Mouse (Mus musculus) inflammation-experienced regulatory T-cells, adult 6 months (primary cell): Measurements from ENCODE around the gene Cd302. TPM values are rescaled to one million over a fixed set of nuclear protein-coding genes. Genes with fewer than 3 reads are reported as not detected.

Source experiments
- ATAC-seq: one replicate; pipeline ENCODE4 v1.8.0; 2017
- polyA plus RNA-seq, 3 experiments: library from polyadenylated mRNA; unstranded; fragments of 100-300 nt; shearing (Covaris generic); gene quantifications; one replicate each; pipeline ENCODE4 v1.2.1; 2017

The Cd302 gene
- polyA plus RNA-seq, 3 experiments from 2014 or later = 3.7 to 5.9 (median 4.0) TPM

GRCm38 (mm10) chr2:60252782-60253181 lies 31.5 kb downstream of the Cd302 start:
- ATAC-seq = no peak

DNA sequence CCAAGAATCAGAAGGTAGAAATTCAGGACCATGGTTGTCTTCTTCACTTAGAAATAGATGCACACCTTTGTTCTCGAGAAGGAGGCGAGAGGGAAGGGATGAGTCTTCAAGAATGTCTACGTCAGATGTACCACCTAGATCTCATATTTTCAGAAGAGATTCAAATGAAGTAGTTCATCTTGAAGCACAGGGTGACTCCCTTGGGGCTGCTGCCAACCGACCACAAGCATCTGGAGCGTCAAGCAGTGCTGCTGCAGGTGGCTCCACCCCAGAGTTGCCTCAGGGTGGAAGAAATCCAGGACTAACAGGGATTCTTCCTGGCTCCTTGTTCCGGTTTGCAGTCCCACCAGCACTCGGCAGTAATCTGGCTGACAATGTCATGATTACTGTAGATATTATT lies 49.8 kb downstream of the Cd302 start:
- ATAC-seq = no peak

DNA sequence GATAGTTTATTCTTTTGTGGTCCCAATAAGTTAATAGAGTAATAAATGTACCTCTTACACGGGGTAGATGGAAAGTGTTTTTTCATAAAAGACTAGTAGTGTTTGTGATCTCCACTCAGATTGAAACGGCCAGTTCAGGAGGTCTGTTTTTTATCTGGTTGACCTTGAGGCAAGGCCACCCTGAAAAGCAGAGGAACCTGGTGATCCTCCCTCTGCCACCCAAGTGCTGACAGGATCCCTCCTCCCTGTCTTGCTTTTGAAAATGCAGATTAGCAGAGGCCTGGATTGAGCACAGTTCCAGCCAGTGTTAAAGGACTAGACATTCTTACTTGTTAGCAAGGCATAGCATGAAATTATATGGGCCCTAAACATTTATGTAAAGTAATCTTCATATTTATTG lies 51.1 kb downstream of the Cd302 start:
- ATAC-seq = no peak

GRCm38 (mm10) chr2:60230361-60230760 lies 53.9 kb downstream of the Cd302 start:
- ATAC-seq = no peak

DNA sequence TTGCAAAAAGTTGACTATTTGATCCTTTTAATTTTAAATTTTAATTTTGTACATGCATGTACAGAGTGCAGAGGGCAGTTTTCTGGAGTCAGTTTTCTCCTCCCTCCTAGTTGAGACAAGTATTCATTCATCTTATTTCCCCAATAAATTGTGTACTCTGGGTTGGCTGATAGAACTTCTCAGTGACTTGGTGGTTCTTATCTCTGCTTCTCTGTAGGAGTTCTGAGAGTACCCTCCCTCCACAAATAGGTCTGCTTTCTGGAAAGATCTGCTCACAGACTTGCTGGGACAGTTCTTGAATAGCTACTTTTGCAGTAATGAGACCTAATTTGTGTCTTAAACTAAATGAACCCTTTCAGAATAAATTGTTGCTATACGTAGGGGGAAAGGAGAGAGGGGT lies 55.8 kb downstream of the Cd302 start:
- ATAC-seq = no peak

- ATAC-seq = peak; percentile 16
These were observed 60.8 kb downstream of the Cd302 start for GRCm38 (mm10) chr2:60223489-60223888.

DNA sequence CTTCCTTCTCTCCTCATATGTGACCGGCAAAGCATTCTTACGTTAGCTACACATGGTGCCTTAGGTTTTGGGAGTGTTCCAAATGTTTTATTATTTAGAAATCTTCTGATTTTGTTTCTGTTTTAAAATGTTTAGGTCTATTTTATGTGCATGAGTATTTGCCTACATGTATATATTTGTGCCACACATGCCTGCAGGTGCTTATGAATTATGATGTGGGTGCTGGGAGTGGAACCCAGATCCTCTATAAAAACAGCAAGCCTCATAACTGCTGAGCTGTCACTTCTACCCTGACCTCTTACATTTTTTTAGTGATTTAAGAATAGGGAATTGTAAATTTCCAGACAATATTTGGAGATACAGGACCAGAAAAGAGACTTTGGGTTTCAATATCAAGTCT lies 62.3 kb downstream of the Cd302 start:
- ATAC-seq = no peak

DNA sequence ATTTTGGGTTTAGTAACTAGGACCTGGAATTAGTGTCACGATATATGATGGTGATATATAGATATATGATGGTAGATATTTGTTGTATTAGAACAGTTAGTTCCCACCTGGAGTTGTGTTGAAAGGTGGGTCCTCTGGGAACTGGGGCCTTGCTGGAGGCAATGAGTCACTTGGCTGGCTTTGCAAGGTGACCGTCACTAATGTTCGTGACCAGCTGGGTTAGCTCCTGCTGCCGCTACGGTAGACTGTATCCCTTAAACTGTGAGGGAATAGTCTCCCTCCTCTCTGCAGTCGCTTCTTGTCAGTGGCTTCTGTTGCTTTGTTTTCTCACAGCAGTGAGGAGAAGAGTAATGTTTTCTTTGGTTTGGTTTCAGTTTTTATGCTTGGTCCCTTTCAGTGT lies 63.1 kb downstream of the Cd302 start:
- no peak for ATAC-seq

- ATAC-seq = no peak
These were observed 66.7 kb downstream of the Cd302 start for GRCm38 (mm10) chr2:60217620-60218019.

- ATAC-seq = no peak
These were observed 67.6 kb downstream of the Cd302 start for GRCm38 (mm10) chr2:60216547-60217153.

- ATAC-seq = no peak
These were observed 69.6 kb downstream of the Cd302 start for GRCm38 (mm10) chr2:60214683-60215082.

DNA sequence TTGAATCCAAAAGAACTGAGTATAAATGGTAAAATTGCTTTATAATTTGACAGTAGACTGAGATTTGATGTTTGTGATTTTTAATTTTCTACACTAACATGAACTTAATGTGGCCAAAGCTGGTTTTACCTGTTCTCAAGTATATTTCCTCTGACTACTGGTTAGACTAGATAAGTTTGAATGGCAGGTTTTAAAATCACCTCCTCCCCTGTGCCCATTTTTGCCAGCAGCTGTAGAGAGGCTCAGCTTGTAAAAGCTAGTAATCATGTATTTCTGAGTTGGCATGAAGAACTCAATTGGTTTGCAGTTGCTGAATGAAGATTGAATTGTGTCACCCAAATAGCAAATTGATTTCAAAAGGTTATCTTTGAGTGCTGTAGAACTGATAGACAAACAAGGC lies 71.8 kb downstream of the Cd302 start:
- no peak for ATAC-seq

DNA sequence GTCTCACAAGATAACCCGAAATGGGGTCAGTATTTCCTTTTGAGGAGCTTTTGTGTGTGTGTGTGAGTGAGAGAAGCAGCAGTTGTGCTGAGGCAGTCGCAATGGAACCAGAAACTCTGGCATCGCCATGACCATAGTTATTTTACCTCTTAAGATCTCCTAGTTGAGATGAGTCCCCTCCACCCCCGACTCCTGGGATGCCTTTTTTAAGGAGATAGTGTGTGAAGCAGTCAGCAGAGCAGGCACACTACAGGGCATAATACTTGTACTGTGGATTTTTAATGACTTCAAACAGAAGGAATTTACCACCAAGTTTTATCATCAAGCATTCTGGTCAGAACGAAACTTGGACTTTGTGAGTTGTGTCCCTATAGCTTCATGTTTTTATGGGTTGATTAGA lies 73.5 kb downstream of the Cd302 start:
- no peak for ATAC-seq

DNA sequence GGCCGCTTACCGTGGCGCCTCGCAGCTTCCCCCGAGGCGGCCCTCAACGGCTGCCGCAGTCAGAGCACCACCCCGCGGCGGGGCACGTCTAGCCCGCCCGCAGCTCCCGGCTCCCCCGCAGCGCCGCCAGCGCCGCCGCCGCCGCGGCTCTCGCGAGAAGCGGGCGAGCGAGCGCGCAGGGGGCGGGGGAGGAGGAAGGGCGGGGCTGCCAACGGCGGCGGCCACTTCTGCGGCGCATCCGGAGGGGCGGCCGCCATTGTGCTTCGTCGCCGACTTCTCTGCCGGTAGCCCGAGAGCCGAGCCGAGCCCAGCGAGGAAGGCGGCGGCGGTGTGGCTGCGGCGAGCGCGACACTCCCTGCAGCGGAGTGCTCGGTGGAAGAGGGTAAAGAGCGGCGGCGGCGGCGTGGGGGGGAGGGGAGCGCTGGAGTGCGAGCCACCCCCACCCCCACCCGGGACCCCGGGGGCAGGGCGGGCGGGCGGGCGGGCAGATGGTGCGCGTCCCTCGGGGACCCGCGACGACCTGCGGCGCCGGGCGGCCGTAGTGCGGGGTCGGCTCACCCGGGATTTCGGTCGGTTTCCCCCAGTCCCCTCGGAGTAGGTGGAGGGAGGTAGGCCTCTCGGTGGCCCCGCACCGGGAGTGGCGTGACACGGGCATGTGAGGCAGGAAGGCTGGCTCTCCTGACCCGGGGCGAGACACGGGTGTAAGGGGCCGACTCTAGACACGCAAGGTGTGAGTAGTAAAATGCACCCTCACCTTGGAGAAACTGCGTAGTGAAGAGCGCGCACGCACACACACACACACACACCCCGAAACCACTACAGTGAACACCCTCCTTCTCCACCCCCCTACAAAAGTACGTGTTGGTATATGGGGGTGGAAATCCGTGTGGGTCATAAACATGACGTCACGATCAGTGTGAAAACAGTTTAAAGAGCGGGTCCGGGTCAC lies 74.3 kb downstream of the Cd302 start, which contains the start of the genes Baz2b and March7:
Gene Baz2b (minus strand): TSS at position 137 of the 949 bp plus-strand sequence.
Gene March7 (plus strand): TSS at position 185 of the 949 bp plus-strand sequence.
- peak; percentile 85 for ATAC-seq

GRCm38 (mm10) chr2:60209122-60209611 lies 75.1 kb downstream of the Cd302 start:
- ATAC-seq = peak; percentile 26

GRCm38 (mm10) chr2:60205795-60206194 lies 78.5 kb downstream of the Cd302 start:
- ATAC-seq = no peak

DNA sequence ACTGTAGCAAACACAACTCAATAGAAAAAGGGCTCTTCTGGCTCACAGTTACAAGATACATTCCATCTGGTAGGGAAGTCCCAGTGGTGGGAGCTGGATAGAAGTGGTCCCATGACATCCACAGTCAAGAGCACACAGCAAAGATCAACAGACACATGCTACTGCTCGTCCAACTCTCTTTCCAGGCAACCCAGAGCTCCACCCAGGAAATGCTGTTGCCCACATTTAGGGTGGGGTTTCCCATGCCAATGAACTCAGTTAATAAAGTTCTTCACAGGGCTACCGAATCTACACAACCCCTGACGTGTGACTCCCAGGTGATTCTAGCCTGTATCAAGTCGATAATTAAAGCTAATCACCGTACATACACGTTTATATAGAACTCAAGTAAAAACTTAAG lies 80.1 kb downstream of the Cd302 start:
- ATAC-seq = no peak

DNA sequence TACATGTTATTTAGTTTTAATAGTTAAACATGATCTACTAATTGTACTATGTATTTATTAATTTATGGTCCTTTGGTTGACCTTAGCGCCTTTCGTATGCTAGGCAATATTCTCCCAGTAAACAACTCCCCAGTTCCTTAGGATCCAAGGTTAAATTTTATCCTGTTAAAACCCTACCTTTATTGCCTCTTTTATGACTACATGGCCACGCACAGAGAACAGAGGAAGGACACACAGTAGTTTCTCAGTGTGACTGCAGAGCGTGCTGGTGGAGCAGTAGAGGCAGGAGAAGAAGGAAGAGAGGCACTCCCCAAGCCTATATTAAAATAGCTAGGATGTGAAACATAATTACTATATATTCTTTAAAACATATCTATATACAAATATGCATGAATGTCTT lies 80.6 kb downstream of the Cd302 start:
- ATAC-seq = no peak

DNA sequence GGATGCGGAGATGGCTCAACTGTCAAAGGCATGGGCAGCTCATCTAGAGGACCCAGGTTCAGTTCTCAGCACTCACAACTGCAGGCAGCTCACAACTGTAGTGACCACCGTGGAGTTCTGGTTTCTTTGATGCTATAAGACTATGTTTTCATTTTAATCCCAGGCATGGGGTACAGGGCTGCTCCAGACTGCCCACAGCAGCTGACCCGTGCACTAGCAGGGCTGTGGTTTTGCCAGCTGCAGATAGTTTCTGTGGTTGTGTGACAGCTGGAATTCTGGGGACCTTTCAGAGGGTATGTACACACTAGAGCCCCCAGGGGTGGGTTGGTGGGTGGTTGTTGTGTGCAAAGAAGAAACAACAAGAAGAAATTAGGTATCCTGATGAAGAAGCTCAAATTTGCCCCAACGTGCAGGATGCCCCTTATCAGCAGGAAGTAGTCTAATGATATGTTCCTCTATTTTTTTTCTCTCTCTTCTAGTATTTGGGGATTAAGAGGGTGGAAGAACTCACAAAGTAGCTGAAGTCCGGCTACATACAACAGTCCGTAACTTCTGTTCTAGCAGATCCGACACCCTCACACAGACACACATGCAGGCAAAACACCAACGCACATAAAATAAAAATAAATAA lies 81.3 kb downstream of the Cd302 start:
- no peak for ATAC-seq
